Mouse (Mus musculus) spleen, adult 2 months (tissue): ENCODE results near the gene Prrx1. TPM values are rescaled to one million over a fixed set of nuclear protein-coding genes. Genes with fewer than 3 reads are reported as not detected.

Source experiments
- DNase-seq, 2 experiments: peaks; one replicate each; pipeline versions ENCODE4 v3.0.0 to v3.0.0-alpha.2; 2012 to 2021; ENCODE audit warnings: low spot score in 2 of 2, low read depth in 1 of 2
- H3K27ac ChIP-seq: fragments of 200-500 bp; 2 replicates; pipeline ENCODE4 v1.5.1; 2012; ENCODE audit warnings: low read length, inconsistent platforms; ENCODE audit not compliant: insufficient read depth
- H3K27me3 ChIP-seq: fragments of 200-500 bp; 2 replicates; pipeline ENCODE4 v1.6.1; 2012; ENCODE audit warnings: mild to moderate bottlenecking, moderate library complexity, low read length, inconsistent platforms; ENCODE audit not compliant: control insufficient read depth, insufficient read depth
- H3K36me3 ChIP-seq: fragments of 200-500 bp; 2 replicates; pipeline ENCODE4 v1.6.1; 2012; ENCODE audit warnings: mild to moderate bottlenecking, low read length, inconsistent platforms; ENCODE audit not compliant: control insufficient read depth, insufficient read depth
- H3K4me1 ChIP-seq: fragments of 200-500 bp; 2 replicates; pipeline ENCODE4 v1.6.1; 2011; ENCODE audit warnings: inconsistent platforms; ENCODE audit not compliant: control insufficient read depth, insufficient read depth, insufficient read length
- H3K4me3 ChIP-seq: fragments of 200-500 bp; 2 replicates; pipeline ENCODE4 v1.5.1; 2011; ENCODE audit warnings: mild to moderate bottlenecking, inconsistent platforms; ENCODE audit not compliant: insufficient read depth, insufficient read length; ENCODE audit errors: extremely low read depth
- CTCF ChIP-seq: fragments of 200-500 bp; IDR thresholded peaks from 2 replicates; pipeline ENCODE4 v1.5.1; 2011; ENCODE audit warnings: mild to moderate bottlenecking, inconsistent platforms; ENCODE audit not compliant: insufficient read depth, insufficient read length, insufficient replicate concordance; ENCODE audit errors: extremely low read depth
- POLR2A ChIP-seq: fragments of 200-500 bp; IDR thresholded peaks from 2 replicates; pipeline ENCODE4 v1.6.1; 2011; ENCODE audit warnings: low read depth, low read length, inconsistent platforms
- WGBS: fragments of 180-500 bp; shearing (Covaris S2); methylation state at CpG from one replicate; pipeline ENCODE4 v1.1.7; 2018; 5-methylcytosine and 5-hydroxymethylcytosine counted together
- polyA plus RNA-seq: library from polyadenylated mRNA; depleted of rRNA; stranded (reverse); fragments of >200 nt; gene quantifications from 2 replicates; pipeline ENCODE4 v1.2.3, GENCODE M21; 2012

Prrx1 gene
- polyA plus RNA-seq, 1 experiment = 1.7 TPM

DNA sequence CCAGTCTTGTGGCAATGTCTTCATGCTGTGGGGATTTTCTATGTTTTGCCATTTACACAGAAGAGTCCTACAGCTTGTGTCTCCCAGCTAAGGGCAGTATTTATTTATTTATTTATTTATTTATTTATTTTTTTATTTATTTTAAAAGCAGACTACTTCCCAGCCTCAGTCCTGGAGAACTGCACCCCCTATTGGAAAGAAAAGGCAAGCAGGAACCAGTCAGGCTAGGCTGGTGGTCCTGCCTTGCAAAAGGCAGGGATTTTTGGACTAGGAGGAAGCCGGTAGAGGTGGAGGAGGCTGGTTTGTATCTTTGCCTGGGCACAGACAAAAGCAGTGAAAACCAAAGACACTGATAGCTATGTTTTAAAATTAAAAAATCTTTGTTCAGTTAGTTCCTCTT lies 7.6 kb downstream of the Prrx1 start:
- Histone ChIP-seq H3K27me3 (peaks cover under 1% of the 10 kb centered on the region; the same call in 1 of the 2 replicates), H3K4me1 (no peaks in the 10 kb centered on the region)
- WGBS = 72% methylated on average over 1 of the region's 1 CpGs

DNA sequence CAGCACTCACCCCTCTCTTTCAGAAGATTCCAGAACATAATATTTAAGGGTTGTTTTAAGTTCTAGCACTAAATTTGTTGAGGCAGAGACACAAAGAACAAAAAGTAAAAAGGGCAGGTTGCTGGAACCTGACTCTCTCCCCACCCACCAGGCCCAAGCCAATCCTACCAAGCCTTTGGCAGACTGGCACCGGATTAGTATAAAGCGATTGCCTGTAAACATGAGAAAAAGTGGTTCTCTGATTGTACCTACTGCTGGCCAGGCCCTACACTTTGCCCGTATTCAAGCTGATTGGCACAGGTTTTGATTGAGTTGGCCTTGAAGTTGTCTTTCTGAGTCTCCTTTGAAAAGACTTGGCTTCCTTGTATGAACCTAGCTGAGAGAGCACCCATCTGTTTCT lies 8.7 kb downstream of the Prrx1 start:
- TF ChIP-seq CTCF (no peak), POLR2A (no peak)
- Histone ChIP-seq H3K27me3 (no peaks in the 10 kb centered on the region), H3K27ac (no peak overlapping the region), H3K4me1 (no peaks in the 10 kb centered on the region), H3K4me3 (no peak overlapping the region), H3K36me3 (no peaks in the 10 kb centered on the region)
- DNase-seq = no peak
- 93% methylated on average over 3 of the region's 3 CpGs for WGBS

More for the DNA sequence above, 7.6 kb downstream of the Prrx1 start:
- H3K4me3 ChIP-seq = no peak overlapping the region
- DNase-seq = no peak
- TF ChIP-seq CTCF (no peak), POLR2A (no peak)
- H3K36me3 ChIP-seq = no peaks in the 10 kb centered on the region
- H3K27ac ChIP-seq = no peak overlapping the region

DNA sequence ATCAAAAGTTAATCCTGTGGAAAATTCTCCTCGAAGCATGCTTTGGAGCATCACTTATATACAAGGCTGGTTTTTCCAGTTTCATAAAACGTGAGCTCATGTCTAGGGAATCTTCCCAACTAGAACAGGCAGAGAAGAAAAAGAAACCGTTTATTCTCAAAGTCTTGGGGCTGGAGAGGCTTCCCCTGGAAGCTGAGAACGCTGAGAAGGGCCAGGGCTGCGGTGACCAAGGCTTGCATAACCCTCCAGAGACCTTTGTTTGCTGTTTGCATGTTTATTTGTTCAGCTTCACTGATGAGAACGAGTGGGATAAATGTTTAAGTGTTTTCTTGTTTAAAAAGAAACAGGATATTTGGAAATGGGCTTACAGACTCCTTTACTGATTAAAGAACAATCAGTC lies 11.2 kb downstream of the Prrx1 start:
- no peak overlapping the region; the same call in 1 of the 2 replicates for H3K27ac ChIP-seq
- DNase-seq = no peak
- H3K27me3 ChIP-seq = no peaks in the 10 kb centered on the region
- no peaks in the 10 kb centered on the region for H3K4me1 ChIP-seq
- no peak overlapping the region for H3K4me3 ChIP-seq
- no peaks in the 10 kb centered on the region for H3K36me3 ChIP-seq
- TF ChIP-seq POLR2A (no peak), CTCF (no peak)
- 42% methylated on average over 6 of the region's 6 CpGs for WGBS

DNA sequence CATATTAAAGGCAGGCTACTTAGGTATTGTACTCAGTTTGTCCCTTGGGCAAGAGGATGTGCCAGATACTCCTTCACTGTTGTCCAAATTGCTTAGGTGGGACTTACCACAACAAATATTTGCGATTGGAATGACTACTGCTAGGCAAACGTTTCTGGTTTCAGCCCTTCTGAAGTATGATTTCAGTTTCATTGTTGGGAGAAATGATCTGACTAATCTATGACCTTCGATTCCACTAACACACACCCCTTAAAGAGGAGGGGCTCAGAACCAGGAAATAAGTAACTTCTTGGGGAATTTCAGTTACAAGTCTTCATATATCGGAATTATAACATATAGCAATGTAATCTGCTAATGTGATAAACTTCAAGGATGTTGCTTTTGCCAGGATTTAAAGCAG lies 20.4 kb downstream of the Prrx1 start:
- WGBS = 83% methylated on average over 4 of the region's 4 CpGs
- Histone ChIP-seq H3K4me3 (no peak overlapping the region), H3K27ac (no peak overlapping the region), H3K36me3 (no peaks in the 10 kb centered on the region), H3K27me3 (no peaks in the 10 kb centered on the region), H3K4me1 (peaks cover 4% of the 10 kb centered on the region; the same call in 1 of the 2 replicates)
- TF ChIP-seq POLR2A (no peak), CTCF (no peak)
- no peak for DNase-seq

DNA sequence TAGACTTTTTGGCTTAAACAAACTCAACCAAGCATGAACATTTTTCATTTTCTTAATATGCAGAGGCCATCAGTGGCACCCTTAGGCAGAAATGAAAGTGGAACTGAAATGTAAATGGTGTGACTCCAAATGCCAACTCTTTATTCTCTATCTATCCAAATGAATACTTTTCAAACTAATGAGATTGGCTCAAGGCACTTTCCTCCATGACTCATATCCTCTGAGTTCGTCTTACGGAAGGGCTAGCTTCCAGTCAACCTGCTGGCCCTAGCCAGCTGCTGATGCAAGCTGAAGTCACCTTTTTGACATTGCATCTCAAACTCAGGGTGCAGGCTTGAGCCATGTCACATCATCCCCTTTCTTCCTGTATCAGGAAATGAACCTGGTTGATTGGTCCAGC lies 21.6 kb downstream of the Prrx1 start:
- Histone ChIP-seq H3K27ac (no peak overlapping the region), H3K27me3 (no peaks in the 10 kb centered on the region), H3K4me3 (no peak overlapping the region), H3K4me1 (peaks cover 4% of the 10 kb centered on the region; the same call in 1 of the 2 replicates), H3K36me3 (no peaks in the 10 kb centered on the region)
- DNase-seq = no peak
- TF ChIP-seq CTCF = no peak
- no peak for TF ChIP-seq POLR2A
- WGBS = 69% methylated on average over 2 of the region's 2 CpGs

DNA sequence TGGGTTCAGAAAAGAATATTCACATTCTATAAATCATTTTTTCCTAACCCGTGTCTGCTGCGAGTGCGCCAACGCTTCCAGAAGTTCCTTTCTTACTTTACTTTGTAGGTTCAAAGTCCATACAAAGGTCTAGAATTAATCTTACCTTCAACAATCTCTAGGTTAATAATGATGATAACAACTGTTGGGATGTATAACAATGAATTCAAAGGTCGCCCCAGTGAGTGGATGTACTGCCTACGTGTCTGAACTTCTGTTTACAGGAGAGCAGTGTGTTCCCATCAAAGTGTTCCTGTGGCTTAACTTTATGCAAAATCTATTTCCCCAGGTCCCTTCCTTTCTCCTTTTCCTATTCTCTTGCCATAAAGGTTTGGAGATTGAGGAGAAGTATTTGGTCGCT lies 24.4 kb downstream of the Prrx1 start:
- Histone ChIP-seq H3K27me3 (no peaks in the 10 kb centered on the region), H3K4me3 (no peak overlapping the region), H3K36me3 (no peaks in the 10 kb centered on the region), H3K27ac (no peak overlapping the region), H3K4me1 (peaks cover 4% of the 10 kb centered on the region; the same call in 1 of the 2 replicates)
- 93% methylated on average over 7 of the region's 7 CpGs for WGBS
- DNase-seq = no peak
- TF ChIP-seq CTCF = no peak
- TF ChIP-seq POLR2A = no peak

DNA sequence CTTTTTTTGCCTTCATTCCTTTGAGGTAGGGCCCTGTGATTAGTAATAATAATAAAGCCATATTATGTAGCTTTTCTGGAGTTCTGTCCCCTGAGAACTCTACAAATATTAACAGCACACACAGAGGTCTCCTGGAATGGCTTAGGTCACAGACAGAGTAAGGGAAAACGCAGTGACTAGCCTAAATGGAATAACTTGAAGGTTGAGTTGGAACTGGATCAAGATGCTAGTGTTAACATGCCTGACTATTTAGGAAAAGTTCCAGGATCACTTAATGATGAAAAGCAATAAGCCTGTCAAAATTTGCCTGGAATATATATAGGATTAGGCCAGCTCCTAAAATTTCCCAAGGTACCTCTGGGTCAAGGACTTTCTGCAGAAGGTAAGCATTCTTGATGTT lies 28.0 kb downstream of the Prrx1 start:
- Histone ChIP-seq H3K36me3 (no peaks in the 10 kb centered on the region), H3K4me1 (peaks cover 3% of the 10 kb centered on the region; the same call in 1 of the 2 replicates), H3K4me3 (no peak overlapping the region), H3K27me3 (no peaks in the 10 kb centered on the region), H3K27ac (no peak overlapping the region)
- no peak for DNase-seq
- WGBS = 81% methylated on average over 1 of the region's 1 CpGs
- TF ChIP-seq CTCF = no peak
- no peak for TF ChIP-seq POLR2A
